12 mouse cellular contexts compared by ENCODE assay signal in genomic region chr17:30648770-30649169, GRCm38 (mm10). TPM values are rescaled to one million over a fixed set of nuclear protein-coding genes. Genes with fewer than 3 reads are reported as not detected.
DNase-seq lines count a peak whose midpoint lies in the region; ATAC-seq and TF ChIP-seq lines count a peak whose summit lies in the region.
"Had no signal": no experiment of that assay in that cellular context is flagged by ENCODE, and none has a peak within 500 bp of the region (broad histone marks: within the 10 kb centered on the region; RNA-seq: fewer than 3 reads in every experiment).

No protein-coding gene starts in this region.

- H3K4me1 ChIP-seq in heart, adult 2 months (ENCODE audit: control insufficient read depth, insufficient read depth, low read length), result no peaks in the 10 kb centered on the region
- no peaks in the 10 kb centered on the region for H3K4me1 ChIP-seq in midbrain, postnatal 0 days (ENCODE audit: insufficient read depth, low read length)
- H3K4me1 ChIP-seq in midbrain, embryonic 13.5 days (replicated peaks), result no peaks in the 10 kb centered on the region
- H3K4me1 ChIP-seq in forebrain, embryonic 15.5 days, result no peaks in the 10 kb centered on the region
- H3K4me1 ChIP-seq: limb, embryonic 12.5 days had no signal

- H3K36me3 ChIP-seq in heart, adult 2 months (ENCODE audit: control insufficient read depth, insufficient read depth, low read length), result no peaks in the 10 kb centered on the region
- no peaks in the 10 kb centered on the region for H3K36me3 ChIP-seq in midbrain, postnatal 0 days (ENCODE audit: insufficient read depth, low read length)
- H3K36me3 ChIP-seq in midbrain, embryonic 13.5 days, result no peaks in the 10 kb centered on the region
- H3K36me3 ChIP-seq in forebrain, embryonic 15.5 days, result no peaks in the 10 kb centered on the region
- H3K36me3 ChIP-seq: limb, embryonic 12.5 days had no signal

- peak; percentile 45 for TF ChIP-seq CTCF in heart, adult 2 months (IDR thresholded peaks at IDR 0.05)
- peak; percentile 34 for TF ChIP-seq CTCF in midbrain, postnatal 0 days (IDR thresholded peaks at IDR 0.05)

- no peak for TF ChIP-seq POLR2A in heart, adult 2 months (IDR thresholded peaks at IDR 0.05; ENCODE audit: insufficient read depth, low read depth, low read length)

- no peaks in the 10 kb centered on the region for H3K27me3 ChIP-seq in heart, adult 2 months (ENCODE audit: control insufficient read depth, insufficient read depth, low read length)
- H3K27me3 ChIP-seq in midbrain, postnatal 0 days (ENCODE audit: insufficient read depth, low read length), result no peaks in the 10 kb centered on the region
- H3K27me3 ChIP-seq in midbrain, embryonic 13.5 days, result no peaks in the 10 kb centered on the region
- H3K27me3 ChIP-seq in forebrain, embryonic 15.5 days, result no peaks in the 10 kb centered on the region
- H3K27me3 ChIP-seq: limb, embryonic 12.5 days had no signal

- H3K9me3 ChIP-seq in midbrain, postnatal 0 days (ENCODE audit: low read length), result no peaks in the 10 kb centered on the region
- no peaks in the 10 kb centered on the region; the same call in 1 of the 2 replicates for H3K9me3 ChIP-seq in midbrain, embryonic 13.5 days
- H3K9me3 ChIP-seq in forebrain, embryonic 15.5 days, result no peaks in the 10 kb centered on the region

- H3K4me3 ChIP-seq in heart, adult 2 months, result no peak overlapping the region
- no peak overlapping the region for H3K4me3 ChIP-seq in midbrain, postnatal 0 days (ENCODE audit: low read depth, low read length)
- no peak overlapping the region for H3K4me3 ChIP-seq in midbrain, embryonic 13.5 days (replicated peaks)
- H3K4me3 ChIP-seq in forebrain, embryonic 15.5 days, result no peak overlapping the region
- H3K4me3 ChIP-seq: erythroblast, embryonic 14.5 days; limb, embryonic 12.5 days; myocyte had no signal

- no peak overlapping the region for H3K4me2 ChIP-seq in midbrain, postnatal 0 days (ENCODE audit: low read depth, low read length, poor library complexity, severe bottlenecking)
- H3K4me2 ChIP-seq in midbrain, embryonic 13.5 days (replicated peaks), result no peak overlapping the region
- H3K4me2 ChIP-seq in forebrain, embryonic 15.5 days (replicated peaks), result no peak overlapping the region
- H3K4me2 ChIP-seq: limb, embryonic 12.5 days had no signal

- intact Hi-C loops in heart, adult 2 months (cut with DNase I), result no loop called here
- intact Hi-C loops in heart, postnatal 36 days (cut with DNase I), result no loop called here

- TF ChIP-seq EP300 in heart, adult 2 months (IDR thresholded peaks at IDR 0.05; ENCODE audit: insufficient read depth, low read depth, low read length), result no peak

- H3K9ac ChIP-seq in heart, adult 2 months (ENCODE audit: low read depth, low read length), result no peak overlapping the region
- H3K9ac ChIP-seq in midbrain, postnatal 0 days (replicated peaks; ENCODE audit: low read length, poor library complexity, severe bottlenecking), result no peak overlapping the region
- no peak overlapping the region for H3K9ac ChIP-seq in midbrain, embryonic 13.5 days (replicated peaks)
- H3K9ac ChIP-seq in forebrain, embryonic 15.5 days (replicated peaks), result no peak overlapping the region
- H3K9ac ChIP-seq: limb, embryonic 12.5 days had no signal

- H3K79me2 ChIP-seq in heart, adult 2 months (replicated peaks; ENCODE audit: control insufficient read depth, insufficient read depth, low read length), result no peaks in the 10 kb centered on the region

- 98% methylated on average over 3 of the region's 3 CpGs for WGBS in heart, adult 2 months
- WGBS in midbrain, postnatal 0 days, result 100% methylated on average over 3 of the region's 3 CpGs
- 95% methylated on average over 3 of the region's 3 CpGs for WGBS in midbrain, embryonic 13.5 days
- WGBS in forebrain, embryonic 15.5 days, result 98% methylated on average over 3 of the region's 3 CpGs

- DNase-seq in heart, adult 2 months, result no peak
- DNase-seq in heart, postnatal 36 days, result no peak
- DNase-seq in midbrain, postnatal 0 days (ENCODE audit: low spot score), result no peak
- DNase-seq in ZHBTc4 (ENCODE audit: low read depth, low spot score), result peak; percentile 89
- peak; percentile 60 for DNase-seq in testis, postnatal 10 days (ENCODE audit: low spot score)
- DNase-seq in right cerebral cortex, adult 2 months (ENCODE audit: low spot score in 2 of 2), result no peak
- DNase-seq: adrenal gland, adult 2 months had no signal

- no peak for ATAC-seq in midbrain, postnatal 0 days (ENCODE audit: low FRiP score)
- no peak for ATAC-seq in midbrain, embryonic 13.5 days
- no peak for ATAC-seq in forebrain, embryonic 15.5 days (replicated peaks)

- H3K27ac ChIP-seq in heart, adult 2 months, result no peak overlapping the region
- no peak overlapping the region for H3K27ac ChIP-seq in midbrain, postnatal 0 days (ENCODE audit: low read depth, low read length)
- no peak overlapping the region for H3K27ac ChIP-seq in midbrain, embryonic 13.5 days
- no peak overlapping the region for H3K27ac ChIP-seq in forebrain, embryonic 15.5 days (replicated peaks)
- H3K27ac ChIP-seq: limb, embryonic 12.5 days had no signal

RNA-seq across cellular contexts. Expression of gene Glo1, which starts 22.1 kb away (rescaled TPM):
- total RNA-seq in heart, adult 2 months (2021), result 100 to 1,000 TPM; 146 to 164 TPM
- 65.7 and 118 TPM in 2 replicates for polyA plus RNA-seq in heart, adult 2 months (2012; rRNA removed)
- total RNA-seq in heart, postnatal 36 days (2021), result 100 to 1,000 TPM; 149 to 154 TPM
- total RNA-seq in midbrain, postnatal 0 days (2014; rRNA removed), result 148 and 163 TPM in 2 replicates
- 197 and 200 TPM in 2 replicates for polyA plus RNA-seq in midbrain, postnatal 0 days (2015; fragmentation: Nextera tagmentation; extraction: Ambion mirVana)
- polyA plus RNA-seq in midbrain, embryonic 13.5 days (2015; fragmentation: Nextera tagmentation; extraction: Ambion mirVana), result 156 and 162 TPM in 2 replicates
- polyA plus RNA-seq in forebrain, embryonic 15.5 days (2015; fragmentation: Nextera tagmentation; extraction: Ambion mirVana), result 163 and 174 TPM in 2 replicates

RNA-seq across cellular contexts. Expression of gene Dnah8, which starts 24.6 kb away (rescaled TPM):
- 1 to 10 TPM in 1 of 2 experiments, under 1 TPM in 1; 0.97 to 1.2 TPM for total RNA-seq in heart, adult 2 months (2021)
- 0.45 and 1.00 TPM in 2 replicates for polyA plus RNA-seq in heart, adult 2 months (2012; rRNA removed)
- 1 to 10 TPM; 1.2 TPM for total RNA-seq in heart, postnatal 36 days (2021)
- 4.2 and 5.2 TPM in 2 replicates for total RNA-seq in midbrain, postnatal 0 days (2014; rRNA removed)
- 2.4 and 3.1 TPM in 2 replicates for polyA plus RNA-seq in midbrain, postnatal 0 days (2015; fragmentation: Nextera tagmentation; extraction: Ambion mirVana)
- 1.6 and 2.2 TPM in 2 replicates for polyA plus RNA-seq in midbrain, embryonic 13.5 days (2015; fragmentation: Nextera tagmentation; extraction: Ambion mirVana)
- 0.83 and 1.5 TPM in 2 replicates for polyA plus RNA-seq in forebrain, embryonic 15.5 days (2015; fragmentation: Nextera tagmentation; extraction: Ambion mirVana)

Comparison
In these comparisons a context has a peak if more than half of its experiments do, and no peak if none do; other contexts are left out.
1. DNase-seq: peak in ZHBTc4 (single experiment) and testis, postnatal 10 days (single experiment); none in heart, adult 2 months (0 of 2), heart, postnatal 36 days (0 of 2), midbrain, postnatal 0 days (single experiment) and right cerebral cortex, adult 2 months (0 of 2).